Mouse (Mus musculus): ENCODE results near the gene Ntm.

DNA sequence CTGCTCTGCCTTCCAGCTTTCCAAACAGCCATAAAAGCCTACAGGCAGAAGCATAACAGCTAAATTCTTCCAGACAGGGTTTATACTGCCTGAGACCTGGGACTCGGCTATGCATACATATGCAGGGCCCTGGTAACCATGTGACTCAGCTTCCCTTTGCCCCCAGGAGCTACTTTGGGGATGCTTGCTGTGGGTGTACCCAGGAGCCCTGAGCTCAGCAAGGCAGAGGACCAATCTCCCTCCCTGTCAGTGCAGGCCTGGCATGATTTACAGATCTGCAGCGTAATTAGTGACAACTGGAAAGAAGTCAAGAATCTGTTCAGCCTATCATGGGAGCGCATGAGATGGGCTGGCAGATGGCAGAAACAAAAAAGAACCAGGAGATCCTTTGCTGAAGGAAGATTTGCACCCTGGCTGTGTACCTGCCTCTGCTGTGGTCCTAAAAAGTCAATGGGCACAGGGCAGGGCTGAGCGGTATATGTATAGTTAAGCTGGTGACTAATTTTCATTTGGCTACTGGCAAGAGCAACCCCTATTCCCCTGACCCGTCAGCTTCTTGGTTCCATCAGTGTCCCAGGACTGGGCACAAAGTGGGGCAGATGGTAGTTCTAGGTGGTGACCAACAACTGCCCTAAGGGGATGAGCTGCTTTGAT is 886.9 kb downstream of the Ntm start:
- no peak for TF ChIP-seq USF1 (IDR thresholded peaks at IDR 0.05; ENCODE audit: low read depth)
- TF ChIP-seq CTCF (IDR thresholded peaks at IDR 0.05; ENCODE audit: control insufficient read depth, insufficient read depth, insufficient read length): no peak
- TF ChIP-seq MAX (IDR thresholded peaks at IDR 0.05): no peak
- no peak for TF ChIP-seq MYOG (IDR thresholded peaks at IDR 0.05; ENCODE audit: control insufficient read depth, extremely low read depth, insufficient read length)
- no peak for TF ChIP-seq CEBPB (IDR thresholded peaks at IDR 0.05; ENCODE audit: low read depth)

Data from C2C12 (cell line).